Mouse (Mus musculus): ENCODE data around the gene Vasn. TPM values are rescaled to one million over a fixed set of nuclear protein-coding genes. Genes with fewer than 3 reads are reported as not detected.

Gene Vasn
- total and polyA plus RNA-seq, 2 experiments from 2014 or later, result 3.6 to 5.5 TPM

- ATAC-seq, result no peak
Measured at GRCm38 (mm10) chr16:4649692-4650091, 10.0 kb downstream of the Vasn start.

GRCm38 (mm10) chr16:4650161-4650560 is 10.4 kb downstream of the Vasn start:
- H3K4me3 ChIP-seq (ENCODE audit: low read depth, low read length), result no peak overlapping the region
- no peak for TF ChIP-seq CTCF (IDR thresholded peaks at IDR 0.05; ENCODE audit: low read depth)
- no peak overlapping the region for H3K4me2 ChIP-seq (ENCODE audit: low read depth)
- H3K27me3 ChIP-seq (ENCODE audit: insufficient read depth, low read length), result no peaks in the 10 kb centered on the region
- H3K4me1 ChIP-seq (ENCODE audit: insufficient read depth), result no peaks in the 10 kb centered on the region
- no peak overlapping the region for H3K9ac ChIP-seq
- DNase-seq (no peak), ATAC-seq (no peak)
- H3K9me3 ChIP-seq (ENCODE audit: low read length), result no peaks in the 10 kb centered on the region
- H3K36me3 ChIP-seq (ENCODE audit: insufficient read depth), result peaks cover 34% of the 10 kb centered on the region
- WGBS, result 90% methylated on average over 3 of the region's 3 CpGs
- H3K27ac ChIP-seq (ENCODE audit: low read depth, low read length), result no peak overlapping the region

More at GRCm38 (mm10) chr16:4649692-4650091, 10.0 kb downstream of the Vasn start:
- no peak for DNase-seq
- TF ChIP-seq CTCF (IDR thresholded peaks at IDR 0.05; ENCODE audit: low read depth), result no peak
- no peak overlapping the region for H3K27ac ChIP-seq (ENCODE audit: low read depth, low read length)
- 92% methylated on average over 11 of the region's 11 CpGs for whole genome bisulfite sequencing
- H3K9me3 ChIP-seq (ENCODE audit: low read length), result no peaks in the 10 kb centered on the region
- H3K9ac ChIP-seq, result no peak overlapping the region
- peaks cover 30% of the 10 kb centered on the region for H3K36me3 ChIP-seq (ENCODE audit: insufficient read depth)
- H3K27me3 ChIP-seq (ENCODE audit: insufficient read depth, low read length), result no peaks in the 10 kb centered on the region
- no peak overlapping the region for H3K4me2 ChIP-seq (ENCODE audit: low read depth)
- H3K4me3 ChIP-seq (ENCODE audit: low read depth, low read length), result no peak overlapping the region
- no peaks in the 10 kb centered on the region for H3K4me1 ChIP-seq (ENCODE audit: insufficient read depth)

- Histone ChIP-seq H3K27ac (ENCODE audit: low read depth, low read length) (no peak overlapping the region), H3K4me3 (ENCODE audit: low read depth, low read length) (no peak overlapping the region), H3K4me1 (ENCODE audit: insufficient read depth) (no peaks in the 10 kb centered on the region), H3K9ac (no peak overlapping the region), H3K27me3 (ENCODE audit: insufficient read depth, low read length) (no peaks in the 10 kb centered on the region), H3K9me3 (ENCODE audit: low read length) (no peaks in the 10 kb centered on the region), H3K4me2 (ENCODE audit: low read depth) (no peak overlapping the region), H3K36me3 (ENCODE audit: insufficient read depth) (peaks cover 34% of the 10 kb centered on the region)
- ATAC-seq (no peak), DNase-seq (no peak)
- no peak for TF ChIP-seq CTCF (IDR thresholded peaks at IDR 0.05; ENCODE audit: low read depth)
- WGBS, result 90% methylated on average over 1 of the region's 1 CpGs
Measured at GRCm38 (mm10) chr16:4651081-4651480, 11.3 kb downstream of the Vasn start.

GRCm38 (mm10) chr16:4651624-4652023 is 11.9 kb downstream of the Vasn start:
- TF ChIP-seq CTCF (IDR thresholded peaks at IDR 0.05; ENCODE audit: low read depth), result no peak

GRCm38 (mm10) chr16:4652707-4653416 is 13.1 kb downstream of the Vasn start:
- TF ChIP-seq CTCF (IDR thresholded peaks at IDR 0.05; ENCODE audit: low read depth), result no peak
- H3K36me3 ChIP-seq (ENCODE audit: insufficient read depth), result peaks cover 34% of the 10 kb centered on the region
- H3K4me3 ChIP-seq (ENCODE audit: low read depth, low read length), result no peak overlapping the region
- DNase-seq, result no peak
- 79% methylated on average over 4 of the region's 4 CpGs for WGBS
- no peak for ATAC-seq
- no peak overlapping the region for H3K27ac ChIP-seq (ENCODE audit: low read depth, low read length)
- no peak overlapping the region for H3K9ac ChIP-seq
- no peaks in the 10 kb centered on the region for H3K4me1 ChIP-seq (ENCODE audit: insufficient read depth)
- no peaks in the 10 kb centered on the region for H3K27me3 ChIP-seq (ENCODE audit: insufficient read depth, low read length)
- H3K9me3 ChIP-seq (ENCODE audit: low read length), result no peaks in the 10 kb centered on the region
- H3K4me2 ChIP-seq (ENCODE audit: low read depth), result no peak overlapping the region

More at GRCm38 (mm10) chr16:4651624-4652023, 11.9 kb downstream of the Vasn start:
- DNase-seq (no peak), ATAC-seq (no peak)
- no peaks in the 10 kb centered on the region for H3K9me3 ChIP-seq (ENCODE audit: low read length)
- H3K9ac ChIP-seq, result no peak overlapping the region
- peaks cover 34% of the 10 kb centered on the region for H3K36me3 ChIP-seq (ENCODE audit: insufficient read depth)
- H3K27me3 ChIP-seq (ENCODE audit: insufficient read depth, low read length), result no peaks in the 10 kb centered on the region
- H3K27ac ChIP-seq (ENCODE audit: low read depth, low read length), result no peak overlapping the region
- no peaks in the 10 kb centered on the region for H3K4me1 ChIP-seq (ENCODE audit: insufficient read depth)
- WGBS, result 68% methylated on average over 7 of the region's 7 CpGs
- no peak overlapping the region for H3K4me3 ChIP-seq (ENCODE audit: low read depth, low read length)
- no peak overlapping the region for H3K4me2 ChIP-seq (ENCODE audit: low read depth)

- TF ChIP-seq CTCF (IDR thresholded peaks at IDR 0.05; ENCODE audit: low read depth), result peak; percentile 7; the same call in 1 of the 2 replicates
- DNase-seq (no peak), ATAC-seq (no peak)
- no peak overlapping the region for H3K9ac ChIP-seq
- H3K4me3 ChIP-seq (ENCODE audit: low read depth, low read length), result no peak overlapping the region
- WGBS, result 83% methylated on average over 10 of the region's 10 CpGs
- no peak overlapping the region for H3K4me2 ChIP-seq (ENCODE audit: low read depth)
- H3K4me1 ChIP-seq (ENCODE audit: insufficient read depth), result no peaks in the 10 kb centered on the region
- peaks cover 26% of the 10 kb centered on the region for H3K36me3 ChIP-seq (ENCODE audit: insufficient read depth)
- H3K9me3 ChIP-seq (ENCODE audit: low read length), result no peaks in the 10 kb centered on the region
- no peaks in the 10 kb centered on the region for H3K27me3 ChIP-seq (ENCODE audit: insufficient read depth, low read length)
- no peak overlapping the region for H3K27ac ChIP-seq (ENCODE audit: low read depth, low read length)
Measured at GRCm38 (mm10) chr16:4654706-4655105, 15.0 kb downstream of the Vasn start.

GRCm38 (mm10) chr16:4655251-4655734 is 15.6 kb downstream of the Vasn start:
- Histone ChIP-seq H3K9me3 (ENCODE audit: low read length) (no peaks in the 10 kb centered on the region), H3K9ac (no peak overlapping the region), H3K4me1 (ENCODE audit: insufficient read depth) (no peaks in the 10 kb centered on the region), H3K4me3 (ENCODE audit: low read depth, low read length) (no peak overlapping the region), H3K4me2 (ENCODE audit: low read depth) (no peak overlapping the region), H3K36me3 (ENCODE audit: insufficient read depth) (peaks cover 26% of the 10 kb centered on the region), H3K27me3 (ENCODE audit: insufficient read depth, low read length) (no peaks in the 10 kb centered on the region), H3K27ac (ENCODE audit: low read depth, low read length) (no peak overlapping the region)
- no peak for ATAC-seq
- no peak for DNase-seq
- WGBS, result 75% methylated on average over 4 of the region's 4 CpGs
- peak; percentile 28; the same call in 1 of the 2 replicates for TF ChIP-seq CTCF (IDR thresholded peaks at IDR 0.05; ENCODE audit: low read depth)
